Mouse (Mus musculus): ENCODE results near the gene Hist1h3d. TPM values are rescaled to one million over a fixed set of nuclear protein-coding genes. Genes with fewer than 3 reads are reported as not detected.

Hist1h3d gene
- total and polyA plus RNA-seq, 3 experiments: 0.94 to 182 (median 13.5) TPM

DNA sequence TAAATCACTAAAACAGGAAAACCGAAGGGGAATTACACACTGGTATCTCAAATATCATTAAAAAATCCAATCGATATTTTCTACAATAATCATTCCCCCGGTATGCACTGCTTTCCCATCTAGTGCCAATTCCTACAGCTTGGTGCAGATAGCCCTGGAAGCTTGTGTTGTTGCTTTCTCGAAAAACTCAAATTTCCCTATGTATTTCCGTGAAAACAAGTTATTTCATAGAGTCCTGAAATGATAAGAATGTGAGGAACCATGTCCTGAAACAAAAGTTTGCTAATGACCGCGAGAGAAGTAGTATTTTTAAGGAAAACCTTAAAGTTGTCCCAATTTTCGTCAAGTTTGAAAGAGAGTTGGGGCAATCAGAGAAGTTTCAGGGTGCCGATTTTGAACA, 21.2 kb upstream of the Hist1h3d start:
- H3K36me3 ChIP-seq (replicated peaks in 1 of 2; ENCODE audit: control insufficient read depth in 1 of 2, insufficient read depth in 1 of 2, low read length in 1 of 2): no peaks in the 10 kb centered on the region
- H3K79me2 ChIP-seq (replicated peaks; ENCODE audit: control insufficient read depth, extremely low read depth, insufficient read depth, poor library complexity, severe bottlenecking): no peaks in the 10 kb centered on the region
- TF ChIP-seq MEF2A (IDR thresholded peaks at IDR 0.05; ENCODE audit: borderline replicate concordance, low read depth, low read length): no peak
- TF ChIP-seq SMC3 (IDR thresholded peaks at IDR 0.05; ENCODE audit: low read depth, low read length): no peak
- no peak for TF ChIP-seq BHLHE40 (IDR thresholded peaks at IDR 0.05; ENCODE audit: low read depth, low read length)
- no peak for TF ChIP-seq MAFK (IDR thresholded peaks at IDR 0.05; ENCODE audit: insufficient replicate concordance, low read length)
- no peak for TF ChIP-seq MAZ (IDR thresholded peaks at IDR 0.05; ENCODE audit: low read depth, low read length)
- TF ChIP-seq CHD1 (IDR thresholded peaks at IDR 0.05; ENCODE audit: low read depth, low read length): no peak
- no peak for TF ChIP-seq USF1 (IDR thresholded peaks at IDR 0.05; ENCODE audit: low read depth, low read length)
- no peak for TF ChIP-seq SIN3A (IDR thresholded peaks at IDR 0.05; ENCODE audit: low read length)
- TF ChIP-seq ETS1 (conservative IDR thresholded peaks at IDR 0.05; ENCODE audit: low read depth, low read length): no peak
- DNase-seq (ENCODE audit: extremely low read depth): no peak
- in situ Hi-C loops (cut with MboI; ENCODE audit: low pct_ligation_motif_present, low pct_unique_long_range_greater_than_20kb, low sequenced_read_pairs) (loop anchor here (25.0 kb wide), 1 partner anchor 1817 kb away; the partner anchor contains the start of gene Hist1h4j), dilution Hi-C loops (cut with MboI; ENCODE audit: extremely low pct_ligation_motif_present, extremely low pct_unique_long_range_greater_than_20kb, low sequenced_read_pairs) (no loop called here)
- H3K27me3 ChIP-seq (replicated peaks): no peaks in the 10 kb centered on the region
- no peak overlapping the region for H3K4me3 ChIP-seq (replicated peaks in 1 of 3; ENCODE audit: low read depth in 2 of 3, low read length in 2 of 3, poor library complexity in 1 of 3)
- H3K27ac ChIP-seq (ENCODE audit: insufficient read depth, low read depth): peak overlapping the region; percentile 52; the same call in 1 of the 2 replicates
- no peaks in the 10 kb centered on the region for H3K9me3 ChIP-seq (replicated peaks; ENCODE audit: low read length)
- peak overlapping the region; percentile 65 for H3K4me2 ChIP-seq (ENCODE audit: insufficient read depth, low read depth, poor library complexity, severe bottlenecking)
- peaks cover 4 to 28% of the 10 kb centered on the region in 2 experiments; a peak in 3 of 4 replicates for H3K4me1 ChIP-seq (ENCODE audit: control insufficient read depth in 1 of 2, insufficient read depth in 2 of 2)
- peak overlapping the region; percentile 73 for H3K9ac ChIP-seq (ENCODE audit: insufficient read depth, low read depth)

DNA sequence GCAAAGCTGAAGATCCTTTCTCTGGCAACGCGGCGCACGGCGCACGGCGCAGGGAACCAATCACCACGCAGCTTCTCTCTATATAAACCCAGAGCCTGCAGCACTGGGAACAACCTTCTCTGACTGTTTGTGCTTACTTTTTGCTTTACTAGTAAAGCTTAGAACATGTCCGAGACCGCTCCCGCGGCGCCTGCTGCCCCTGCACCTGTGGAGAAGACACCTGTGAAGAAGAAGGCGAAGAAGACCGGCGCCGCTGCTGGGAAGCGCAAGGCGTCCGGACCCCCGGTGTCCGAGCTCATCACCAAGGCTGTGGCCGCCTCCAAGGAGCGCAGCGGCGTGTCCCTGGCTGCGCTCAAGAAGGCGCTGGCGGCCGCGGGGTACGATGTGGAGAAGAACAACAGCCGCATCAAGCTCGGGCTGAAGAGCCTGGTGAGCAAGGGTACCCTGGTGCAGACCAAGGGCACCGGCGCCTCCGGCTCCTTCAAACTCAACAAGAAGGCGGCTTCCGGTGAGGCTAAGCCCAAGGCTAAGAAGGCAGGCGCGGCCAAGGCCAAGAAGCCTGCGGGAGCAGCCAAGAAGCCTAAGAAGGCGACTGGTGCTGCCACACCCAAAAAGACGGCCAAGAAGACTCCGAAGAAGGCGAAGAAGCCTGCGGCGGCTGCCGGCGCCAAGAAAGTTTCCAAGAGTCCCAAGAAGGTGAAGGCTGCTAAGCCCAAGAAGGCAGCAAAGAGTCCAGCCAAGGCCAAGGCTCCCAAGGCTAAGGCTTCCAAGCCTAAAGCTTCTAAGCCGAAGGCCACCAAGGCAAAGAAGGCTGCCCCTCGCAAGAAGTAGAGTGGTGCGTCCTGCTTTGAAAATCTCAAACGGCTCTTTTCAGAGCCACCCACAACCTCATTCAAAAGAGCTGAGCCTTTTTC, 20.4 kb upstream of the Hist1h3d start:
- in situ Hi-C loops (cut with MboI; ENCODE audit: low pct_ligation_motif_present, low pct_unique_long_range_greater_than_20kb, low sequenced_read_pairs): loop anchor here (25.0 kb wide), 1 partner anchor 1818 kb away; the partner anchor contains the start of gene Hist1h4j
- Histone ChIP-seq H3K27me3 (replicated peaks) (no peaks in the 10 kb centered on the region), H3K9me3 (replicated peaks; ENCODE audit: low read length) (no peaks in the 10 kb centered on the region), H3K4me1 (ENCODE audit: control insufficient read depth in 1 of 2, insufficient read depth in 2 of 2) (peaks cover 4 to 28% of the 10 kb centered on the region in 2 experiments; a peak in 3 of 4 replicates), H3K27ac (ENCODE audit: insufficient read depth, low read depth) (peak overlapping the region; percentile 83), H3K79me2 (replicated peaks; ENCODE audit: control insufficient read depth, extremely low read depth, insufficient read depth, poor library complexity, severe bottlenecking) (no peaks in the 10 kb centered on the region), H3K9ac (ENCODE audit: insufficient read depth, low read depth) (peak overlapping the region; percentile 73), H3K4me2 (ENCODE audit: insufficient read depth, low read depth, poor library complexity, severe bottlenecking) (peak overlapping the region; percentile 65), H3K36me3 (replicated peaks in 1 of 2; ENCODE audit: control insufficient read depth in 1 of 2, insufficient read depth in 1 of 2, low read length in 1 of 2) (no peaks in the 10 kb centered on the region), H3K4me3 (replicated peaks in 1 of 3; ENCODE audit: low read depth in 2 of 3, low read length in 2 of 3, poor library complexity in 1 of 3) (peak overlapping the region; percentile 3 to 54 (median 50))
- dilution Hi-C loops (cut with MboI; ENCODE audit: extremely low pct_ligation_motif_present, extremely low pct_unique_long_range_greater_than_20kb, low sequenced_read_pairs): no loop called here
- DNase-seq (ENCODE audit: extremely low read depth): peak; percentile 92
- TF ChIP-seq USF2 (conservative IDR thresholded peaks at IDR 0.05; ENCODE audit: low read depth, low read length) (peak; percentile 70), RCOR1 (conservative IDR thresholded peaks at IDR 0.05; ENCODE audit: low read depth, low read length) (peak; percentile 95), NELFE (IDR thresholded peaks at IDR 0.05; ENCODE audit: low read depth, low read length) (peak; percentile 100), E2F4 (IDR thresholded peaks at IDR 0.05; ENCODE audit: insufficient replicate concordance, low read depth, low read length) (peak; percentile 74; the same call in 1 of the 2 replicates), ETS1 (conservative IDR thresholded peaks at IDR 0.05; ENCODE audit: low read depth, low read length) (peak; percentile 24; the same call in 1 of the 2 replicates), MAFK (IDR thresholded peaks at IDR 0.05; ENCODE audit: insufficient replicate concordance, low read length) (no peak; the same call in 1 of the 2 replicates), IRF4 (IDR thresholded peaks at IDR 0.05; ENCODE audit: low read depth, low read length) (peak; percentile 60; the same call in 1 of the 2 replicates), CHD2 (IDR thresholded peaks at IDR 0.05; ENCODE audit: low read length) (no peak; the same call in 1 of the 2 replicates), JUN (IDR thresholded peaks at IDR 0.05; ENCODE audit: insufficient read depth, low read depth, low read length) (no peak), JUND (conservative IDR thresholded peaks at IDR 0.05; ENCODE audit: low read depth, low read length) (no peak; the same call in 1 of the 2 replicates), USF1 (IDR thresholded peaks at IDR 0.05; ENCODE audit: low read depth, low read length) (no peak), BHLHE40 (IDR thresholded peaks at IDR 0.05; ENCODE audit: low read depth, low read length) (0 out of 2 replicates have a peak, but pooled peaks have one; percentile 4), POLR2AphosphoS2 (IDR thresholded peaks at IDR 0.05; ENCODE audit: low read depth, low read length) (peak; percentile 100), ZMIZ1 (IDR thresholded peaks at IDR 0.05; ENCODE audit: low read depth, low read length) (peak; percentile 100), TCF12 (IDR thresholded peaks at IDR 0.05; ENCODE audit: low read depth, low read length) (peak; percentile 99), MXI1 (IDR thresholded peaks at IDR 0.05; ENCODE audit: low read depth, low read length) (peak; percentile 41; the same call in 1 of the 2 replicates), PAX5 (IDR thresholded peaks at IDR 0.05; ENCODE audit: low read length) (no peak), SMC3 (IDR thresholded peaks at IDR 0.05; ENCODE audit: low read depth, low read length) (no peak), EP300 (IDR thresholded peaks at IDR 0.05; ENCODE audit: low read length) (no peak), ZC3H11A (IDR thresholded peaks at IDR 0.05; ENCODE audit: low read depth, low read length) (no peak), ZKSCAN1 (IDR thresholded peaks at IDR 0.05; ENCODE audit: borderline replicate concordance, low read depth, low read length) (no peak; the same call in 1 of the 2 replicates), SIN3A (IDR thresholded peaks at IDR 0.05; ENCODE audit: low read length) (peak; percentile 90), RAD21 (IDR thresholded peaks at IDR 0.05; ENCODE audit: low read depth, low read length) (no peak), GABPA (IDR thresholded peaks at IDR 0.05; ENCODE audit: insufficient replicate concordance, low read depth, low read length) (no peak)

Measured in CH12.LX (cell line).